Mouse (Mus musculus) frontal cortex, postnatal 36 days (tissue): ENCODE results near the gene Cdh26.

Experiments used
- DNase-seq, 2 experiments: peaks; one replicate each; pipeline ENCODE4 v3.0.0; 2022; ENCODE audit warnings: low spot score in 2 of 2

The Cdh26 gene

DNA sequence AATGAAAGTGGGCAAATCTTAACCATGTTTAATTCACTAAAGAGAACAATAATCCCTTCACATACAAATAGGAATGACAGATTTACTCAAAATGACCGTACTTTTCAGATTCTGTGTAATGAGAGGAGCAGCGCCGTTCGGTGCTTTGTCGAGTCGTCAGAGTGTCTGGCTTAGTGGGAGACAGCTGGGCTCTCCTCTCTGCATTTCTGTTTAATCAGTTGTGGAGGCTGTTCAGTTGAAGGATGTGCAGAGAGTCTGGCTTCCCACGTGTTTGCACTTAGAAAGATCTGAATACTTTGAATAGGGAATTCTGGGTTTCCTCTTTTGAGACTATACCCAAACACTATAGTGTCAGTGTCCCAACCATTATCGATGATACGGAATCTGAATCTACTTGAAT, 7.0 kb downstream of the Cdh26 start:
- DNase-seq: peak in 1 of 2 experiments; percentile 24

DNA sequence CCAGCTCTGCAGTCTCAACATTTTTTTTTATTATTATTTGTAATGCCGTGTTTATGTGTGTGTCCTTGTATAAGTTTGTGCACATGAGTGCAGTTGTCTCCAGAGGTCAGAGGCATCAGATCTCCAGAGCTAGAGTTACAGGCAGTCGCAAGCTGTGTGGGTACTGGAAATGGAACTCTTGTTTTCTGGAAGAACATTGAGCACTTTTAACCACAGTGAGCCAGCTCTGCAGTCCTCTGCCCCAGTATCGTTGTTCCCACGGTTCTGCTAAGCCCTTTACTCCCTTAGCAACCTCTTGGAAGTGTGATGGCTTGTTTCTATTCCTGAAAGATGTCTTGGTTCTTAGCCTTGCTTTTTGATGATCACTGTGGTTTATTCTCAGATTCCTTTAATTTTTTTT, 19.1 kb downstream of the Cdh26 start:
- DNase-seq: no peak

DNA sequence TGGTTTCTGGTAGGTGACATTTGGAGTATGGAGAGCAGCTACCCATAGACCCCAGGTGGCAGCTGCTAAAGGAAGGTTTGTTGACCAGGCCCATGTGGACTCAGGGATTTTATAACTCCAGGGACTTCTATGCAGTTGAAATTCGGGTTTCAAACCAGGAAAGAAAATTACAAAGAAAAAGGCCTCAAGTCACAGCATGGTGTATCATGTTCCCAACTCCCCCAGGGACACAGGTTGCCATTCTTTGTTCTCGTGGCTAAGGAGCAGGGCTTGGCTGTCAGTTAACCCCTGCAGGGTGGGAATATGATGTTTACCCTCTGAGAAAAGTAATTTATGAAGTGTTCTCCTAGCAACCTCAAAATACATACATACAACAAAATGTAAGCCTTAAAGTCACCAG, 19.9 kb downstream of the Cdh26 start:
- DNase-seq: no peak

DNA sequence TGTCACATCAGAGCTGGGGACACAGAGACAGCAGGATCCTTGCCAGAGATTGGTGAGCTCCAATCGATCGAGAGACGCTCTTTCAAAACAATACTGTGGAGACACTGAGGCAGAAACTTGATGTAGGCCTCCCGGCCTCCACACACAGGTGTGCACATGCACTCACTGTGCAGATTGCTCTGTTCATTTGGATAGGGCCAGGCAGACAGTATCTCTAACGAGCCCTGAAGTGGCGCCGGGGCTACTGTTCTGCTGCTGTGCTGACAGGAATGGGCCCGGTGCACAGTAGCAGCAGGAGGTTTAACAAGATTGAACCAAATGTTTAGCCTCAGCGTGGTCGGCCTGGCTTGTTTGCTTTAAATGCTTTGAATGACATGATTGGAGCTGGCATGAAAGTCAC, 20.6 kb downstream of the Cdh26 start:
- no peak for DNase-seq

DNA sequence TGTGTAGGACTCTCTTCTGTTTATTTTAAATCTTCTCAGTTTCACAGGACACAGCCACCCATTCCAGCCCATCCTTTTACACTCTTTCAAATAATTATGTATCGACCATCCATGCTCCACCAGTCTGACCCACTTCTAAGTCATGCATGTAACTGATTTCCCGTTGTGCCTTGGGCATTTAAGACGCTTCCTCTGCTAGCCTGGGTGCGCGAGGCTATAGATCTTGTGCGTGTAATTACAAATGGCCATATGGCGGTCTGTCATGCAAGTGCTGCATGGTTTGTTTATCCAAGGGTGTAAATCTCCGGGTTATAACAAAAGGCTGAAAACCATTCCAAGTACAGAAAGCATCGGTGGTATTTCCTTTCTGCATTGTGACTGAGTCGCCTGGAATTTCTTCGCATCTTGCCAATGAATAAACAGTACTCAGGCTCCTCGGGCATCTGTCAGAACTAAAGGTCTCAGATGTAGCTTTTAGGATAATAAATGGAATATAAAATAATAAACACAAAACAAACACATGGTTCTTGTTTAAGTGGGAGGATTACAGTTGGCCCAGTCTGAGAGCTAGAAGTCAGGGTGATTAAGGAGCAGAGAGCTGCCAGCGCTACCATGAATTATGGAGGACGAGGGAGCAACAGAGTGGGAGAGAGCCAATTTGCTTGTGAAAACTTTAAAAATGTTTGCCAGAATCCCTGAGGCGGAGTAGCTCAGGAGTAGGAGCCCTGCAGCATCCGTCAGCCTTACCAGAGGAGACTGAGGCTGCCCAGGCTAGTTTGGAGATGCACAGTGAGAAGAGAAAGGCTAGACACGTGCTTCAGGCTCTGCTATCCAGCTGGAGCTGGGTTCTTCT, 24.6 kb downstream of the Cdh26 start:
- DNase-seq: no peak

DNA sequence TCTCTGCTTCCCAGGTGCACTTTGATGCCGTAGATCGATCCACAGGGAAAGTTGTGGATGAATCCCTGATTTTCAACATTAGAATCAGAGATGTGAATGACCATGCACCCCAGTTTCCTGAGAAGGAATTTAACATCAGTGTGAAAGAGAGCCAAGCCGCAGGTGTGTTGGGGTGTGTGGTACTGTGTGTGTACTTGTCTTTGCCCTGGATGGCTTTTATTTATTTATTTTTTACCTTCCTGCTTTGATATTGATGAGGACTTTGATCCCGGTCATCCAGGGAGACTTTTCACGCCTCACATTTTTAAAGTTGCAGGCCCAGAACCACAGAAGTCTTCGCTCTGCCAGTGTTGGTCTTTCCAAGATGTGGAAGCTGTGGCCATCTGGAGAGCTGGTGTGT, 27.1 kb downstream of the Cdh26 start:
- no peak for DNase-seq

DNA sequence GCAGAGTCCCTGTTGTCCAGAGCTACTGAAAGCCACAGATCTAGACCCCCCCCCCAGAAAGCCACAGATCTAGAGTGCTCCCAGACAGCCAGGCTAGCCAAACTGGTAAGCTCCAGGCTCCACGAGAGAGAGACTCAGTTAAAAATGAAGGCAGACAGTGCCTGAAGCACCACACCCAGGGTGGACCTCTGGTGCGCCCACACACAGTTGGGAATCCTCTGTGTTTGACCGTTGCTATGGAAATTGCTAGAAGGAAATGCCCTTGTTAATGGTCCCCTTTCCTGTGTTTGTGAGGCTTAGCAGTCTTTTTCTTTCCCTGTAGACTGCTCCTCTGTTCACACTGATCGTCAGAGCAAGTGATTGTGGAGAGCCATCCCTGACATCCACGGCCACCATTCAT, 30.0 kb downstream of the Cdh26 start:
- DNase-seq: no peak

DNA sequence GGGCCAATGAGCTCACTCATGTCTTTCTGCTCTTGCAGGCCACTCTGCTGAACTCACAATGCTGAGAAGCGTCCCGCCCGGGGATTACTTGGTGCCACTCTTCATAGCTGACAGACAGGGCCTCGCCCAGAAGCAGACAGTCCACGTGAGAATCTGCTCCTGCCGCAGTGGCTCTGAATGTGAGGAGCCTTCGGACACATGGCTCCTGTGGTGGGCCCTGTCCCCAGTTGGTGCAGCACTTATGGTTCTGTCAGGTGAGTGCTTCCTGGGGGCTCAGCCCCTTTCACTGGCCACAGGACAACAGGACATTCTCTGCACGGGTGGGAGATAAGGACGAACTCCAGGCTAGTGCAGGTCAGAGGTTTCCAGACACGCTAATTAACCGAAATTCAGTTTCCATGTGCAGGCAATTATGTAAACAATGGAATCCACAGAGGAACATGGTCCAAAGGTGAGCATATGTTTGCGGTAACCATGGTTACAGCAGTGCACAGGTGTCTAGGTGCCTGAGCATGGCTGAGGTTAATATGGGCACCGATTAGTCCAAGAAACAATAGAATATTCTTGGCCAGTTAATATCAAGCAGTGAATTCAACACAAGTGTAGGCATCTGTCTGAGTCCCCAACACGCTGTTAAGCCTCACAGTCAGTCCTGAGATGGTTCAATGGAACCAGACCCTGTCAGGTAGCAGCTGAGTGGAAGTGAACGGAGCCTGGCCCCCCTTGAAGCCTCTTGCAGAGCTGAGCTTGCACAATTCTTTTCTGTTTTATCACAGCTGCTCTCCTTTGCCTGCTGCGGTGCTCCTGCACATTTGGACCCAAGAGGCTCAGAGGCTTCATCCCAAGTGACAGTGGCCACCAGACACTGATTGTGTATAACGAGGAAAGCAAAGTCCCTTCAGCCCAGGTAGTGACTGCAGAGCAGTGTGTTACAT, 41.5 kb downstream of the Cdh26 start:
- DNase-seq: no peak

DNA sequence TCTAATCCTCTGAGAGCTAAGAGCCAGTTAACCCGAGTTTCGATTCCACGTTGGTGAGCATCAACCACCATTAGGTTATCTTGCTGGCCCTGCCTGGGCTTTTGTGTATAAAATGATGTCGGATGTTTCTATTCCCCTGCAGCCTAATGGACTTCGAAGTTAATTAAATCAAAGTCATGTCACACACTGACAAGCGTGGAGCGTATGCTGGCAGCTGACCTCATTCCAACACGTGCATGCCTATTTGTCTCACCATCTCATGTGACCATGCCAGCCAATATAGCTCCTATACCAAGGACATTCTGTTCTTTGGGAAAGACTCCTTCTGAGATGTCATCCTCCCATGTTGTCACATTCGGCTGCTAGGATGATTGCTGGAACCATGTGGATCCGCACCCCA, 43.6 kb downstream of the Cdh26 start:
- DNase-seq: no peak

DNA sequence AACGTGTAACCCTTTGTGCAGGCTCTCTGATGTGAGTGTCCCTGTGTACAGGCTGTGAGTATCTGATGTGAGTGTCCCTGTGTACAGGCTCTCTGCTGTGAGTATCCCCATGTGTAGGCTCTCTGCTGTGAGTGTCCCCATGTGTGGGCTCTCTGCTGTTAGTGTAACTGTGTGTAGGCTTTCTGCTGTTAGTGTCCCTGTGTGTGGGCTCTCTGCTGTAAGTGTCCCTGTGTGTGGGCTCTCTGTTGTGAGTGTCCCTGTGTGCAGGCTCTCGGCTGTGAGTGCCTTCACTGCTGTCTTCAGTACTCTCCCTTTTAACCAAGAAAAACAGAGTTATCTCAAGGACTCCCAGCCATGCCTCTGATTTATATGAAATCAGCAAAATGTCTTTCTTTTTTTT, 46.9 kb downstream of the Cdh26 start:
- peak in 1 of 2 experiments; percentile 36 for DNase-seq

DNA sequence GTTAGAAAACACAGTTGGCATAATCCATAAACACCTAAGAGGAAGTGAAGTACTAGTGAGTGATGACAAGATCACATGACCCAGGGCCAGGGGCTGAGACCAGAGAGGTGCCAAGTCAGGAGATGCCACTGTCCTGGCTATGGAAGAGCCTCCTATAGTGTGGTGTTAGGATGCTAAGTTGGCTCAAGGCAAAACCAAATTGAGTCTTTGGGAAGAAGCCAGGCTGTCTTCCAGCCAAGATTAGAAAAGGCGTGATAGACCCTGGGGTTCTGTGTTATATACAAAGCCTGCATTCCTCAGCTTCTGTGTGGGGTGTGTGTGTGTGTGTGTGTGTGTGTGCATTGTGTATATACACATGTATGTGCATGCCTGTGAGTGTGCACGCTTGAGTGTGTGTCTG, 48.7 kb downstream of the Cdh26 start:
- DNase-seq: no peak

DNA sequence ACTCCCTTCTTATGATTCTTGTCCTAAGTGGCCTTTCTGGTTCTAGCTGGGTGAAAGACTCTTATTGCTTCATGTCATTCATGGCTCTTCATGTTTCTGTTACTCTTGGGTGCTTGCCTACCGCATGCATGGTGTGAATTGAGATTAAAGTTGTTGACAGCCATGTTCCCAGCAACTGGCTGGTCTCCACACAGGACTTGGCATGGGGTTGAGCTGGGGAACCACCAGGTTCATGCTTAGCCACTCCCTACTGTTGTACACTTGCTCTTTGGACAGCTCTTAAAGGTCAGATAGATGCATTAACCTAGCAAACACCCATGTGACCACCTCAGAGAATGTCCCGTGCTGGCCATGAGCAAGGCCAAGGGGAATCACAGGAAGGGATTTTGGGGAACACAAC, 50.6 kb downstream of the Cdh26 start:
- DNase-seq: no peak

DNA sequence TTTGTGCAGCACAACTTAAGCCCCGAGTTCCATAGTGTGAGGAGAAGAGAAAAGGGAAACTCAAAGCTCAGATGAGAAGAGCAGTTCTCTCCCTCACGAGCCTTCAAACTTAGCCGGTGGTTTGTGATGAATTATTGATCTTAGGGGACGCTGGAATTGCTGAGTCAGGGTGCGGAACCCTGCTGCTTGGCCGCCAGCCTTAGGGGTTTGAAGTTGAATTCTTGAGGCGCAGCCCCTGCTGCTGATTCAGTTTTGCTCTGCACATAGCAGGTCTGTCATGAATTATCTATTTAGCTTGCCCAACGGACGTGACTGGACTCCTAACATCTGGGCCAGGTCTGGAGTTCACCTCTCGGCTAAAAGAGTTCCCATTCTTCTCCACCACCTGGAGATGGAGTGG, 53.1 kb downstream of the Cdh26 start:
- no peak for DNase-seq

DNA sequence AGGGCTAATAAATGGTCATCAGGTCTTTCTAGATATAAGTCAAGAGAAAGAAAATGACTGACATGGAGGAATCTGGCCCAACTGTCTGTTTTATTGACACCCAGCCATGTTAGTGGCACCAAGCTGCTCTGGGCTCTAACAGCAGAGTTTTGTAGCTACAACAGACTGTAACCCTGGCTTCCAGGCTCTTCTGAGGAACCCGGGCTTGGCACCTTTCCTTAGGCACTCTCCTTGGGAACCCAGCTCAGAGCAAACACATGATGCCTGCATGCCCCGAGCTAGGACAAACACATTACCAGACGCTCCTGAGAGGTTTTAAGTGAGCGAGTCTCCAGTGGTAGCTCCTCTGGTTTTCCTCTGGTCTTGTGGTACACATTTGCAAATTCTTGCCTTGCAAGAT, 57.9 kb downstream of the Cdh26 start:
- no peak for DNase-seq

DNA sequence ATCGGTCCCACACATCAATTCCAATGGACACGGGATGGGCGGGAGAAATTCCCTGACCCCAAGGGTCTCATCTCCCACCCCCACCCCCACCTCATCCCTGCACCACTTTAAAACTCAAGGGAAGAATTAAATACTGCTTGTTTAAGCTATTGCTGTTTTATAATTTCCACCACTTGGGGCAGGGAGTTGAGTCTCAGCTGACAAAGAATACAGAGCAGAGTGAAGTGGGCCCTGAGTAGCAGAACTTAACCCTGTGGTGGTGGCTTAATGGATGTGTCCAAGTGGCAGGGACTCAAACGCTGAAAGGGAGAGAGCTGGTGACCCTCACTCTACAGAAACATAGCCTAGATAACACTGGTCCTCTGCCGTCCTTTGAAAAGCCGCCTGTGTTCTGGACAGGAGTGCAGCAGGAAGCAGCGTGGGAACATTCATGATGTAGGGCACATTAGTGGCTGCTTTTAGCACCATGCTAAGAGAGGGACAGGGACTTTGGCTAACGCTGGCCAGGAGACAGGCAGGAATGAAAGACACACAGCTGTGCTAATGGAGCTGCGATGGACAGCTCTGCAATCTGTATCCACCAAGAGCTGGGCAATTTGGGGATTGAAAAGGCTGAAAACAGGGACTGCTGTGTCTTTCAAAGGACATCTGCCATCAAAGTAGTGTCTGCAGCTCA, 60.1 kb downstream of the Cdh26 start:
- DNase-seq: no peak

DNA sequence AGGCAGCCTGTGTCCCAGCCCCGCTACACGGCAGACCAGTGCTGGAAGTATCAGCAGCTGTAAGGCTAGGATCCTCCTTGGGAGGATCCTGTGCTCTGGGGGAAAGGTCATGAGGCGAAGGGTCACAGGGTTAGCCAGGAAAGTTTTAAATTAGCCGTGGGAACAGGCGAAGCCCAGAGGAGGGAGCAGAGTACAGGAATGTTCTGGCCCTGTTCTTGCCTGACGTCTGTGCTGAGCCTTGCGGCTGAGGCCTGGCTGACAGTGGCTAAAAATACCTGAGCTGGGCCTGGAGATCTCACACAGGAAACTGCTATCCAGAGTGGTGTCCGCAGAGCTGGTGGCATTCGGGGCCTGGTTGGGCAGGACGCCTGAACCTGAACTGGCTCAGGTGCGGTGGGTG, 63.7 kb downstream of the Cdh26 start:
- DNase-seq: no peak

DNA sequence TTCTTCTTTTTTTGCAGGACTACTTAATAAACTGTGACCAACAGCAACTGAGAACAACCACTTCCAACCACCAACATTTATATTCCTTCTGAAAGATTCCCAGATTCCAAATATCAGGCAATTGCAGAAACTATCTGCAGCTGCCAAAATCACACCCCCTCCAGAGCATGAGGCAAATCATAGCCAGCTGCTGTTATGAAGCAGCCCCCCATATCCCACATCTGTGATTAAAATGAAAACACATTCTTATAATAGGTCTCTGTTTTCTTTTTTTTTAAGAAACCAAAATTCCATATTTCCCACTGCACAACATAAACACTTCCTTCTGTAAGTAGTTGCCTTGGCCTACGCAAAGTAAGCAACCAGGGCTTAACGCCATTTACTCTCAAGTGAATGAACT, 65.5 kb downstream of the Cdh26 start:
- no peak for DNase-seq

DNA sequence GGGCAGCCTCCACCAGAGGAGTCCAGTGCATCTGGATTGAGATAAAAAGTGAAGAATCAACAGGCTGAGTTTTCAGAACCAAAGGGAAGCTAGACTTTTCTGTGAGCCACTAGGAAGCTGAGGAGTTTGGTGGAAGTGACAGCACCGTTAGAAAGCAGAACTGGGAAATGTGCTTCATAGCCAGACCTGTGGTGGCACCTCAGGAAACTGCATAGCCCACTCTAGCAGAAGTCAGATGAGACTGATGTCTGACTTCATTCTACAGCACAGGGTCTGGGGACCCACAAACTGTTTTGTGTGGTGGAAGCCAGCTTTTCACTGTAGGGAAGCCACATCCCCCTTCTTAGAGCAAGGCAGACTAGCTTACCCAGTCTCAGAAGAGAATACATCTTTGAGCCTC, 67.6 kb downstream of the Cdh26 start:
- DNase-seq: no peak

DNA sequence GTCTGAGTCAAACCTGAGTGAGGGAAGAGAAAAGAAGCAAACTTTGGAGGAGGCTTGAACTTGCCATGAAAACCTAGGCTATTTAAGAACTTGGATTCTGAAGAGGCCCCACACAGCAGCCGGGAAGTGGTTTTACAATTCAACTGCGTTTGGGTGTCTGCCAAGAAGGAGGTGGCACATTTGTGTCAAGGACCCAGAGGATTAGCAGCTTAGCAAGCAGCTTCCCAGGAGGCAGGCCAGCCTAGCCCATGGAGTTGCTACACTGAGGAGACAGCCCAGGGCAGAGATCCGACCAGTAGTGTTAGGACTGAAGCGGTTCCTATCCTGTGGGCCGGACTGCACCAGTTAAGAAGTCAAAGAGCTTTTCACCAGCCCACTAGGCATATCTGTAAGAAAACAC, 68.1 kb downstream of the Cdh26 start:
- peak in 1 of 2 experiments; percentile 45 for DNase-seq

DNA sequence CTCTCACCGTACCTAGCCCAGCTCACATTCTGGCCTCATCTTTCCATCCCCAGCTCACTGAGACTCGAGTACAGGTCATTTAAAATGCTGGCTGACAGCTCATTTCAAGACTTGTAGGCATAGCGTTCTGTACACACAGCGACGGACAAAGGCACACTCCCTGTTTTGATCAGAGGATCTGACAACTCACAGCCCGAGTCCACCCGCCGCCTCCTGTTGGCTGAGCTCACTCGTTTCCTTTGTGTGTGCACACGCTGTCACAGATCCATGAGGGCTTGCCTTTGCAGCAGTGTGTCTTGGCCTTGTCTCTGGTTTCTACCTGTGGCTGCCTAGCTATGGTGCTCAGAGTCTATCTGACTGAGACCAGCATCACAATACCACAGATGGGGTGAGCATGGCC, 72.1 kb downstream of the Cdh26 start:
- DNase-seq: no peak

DNA sequence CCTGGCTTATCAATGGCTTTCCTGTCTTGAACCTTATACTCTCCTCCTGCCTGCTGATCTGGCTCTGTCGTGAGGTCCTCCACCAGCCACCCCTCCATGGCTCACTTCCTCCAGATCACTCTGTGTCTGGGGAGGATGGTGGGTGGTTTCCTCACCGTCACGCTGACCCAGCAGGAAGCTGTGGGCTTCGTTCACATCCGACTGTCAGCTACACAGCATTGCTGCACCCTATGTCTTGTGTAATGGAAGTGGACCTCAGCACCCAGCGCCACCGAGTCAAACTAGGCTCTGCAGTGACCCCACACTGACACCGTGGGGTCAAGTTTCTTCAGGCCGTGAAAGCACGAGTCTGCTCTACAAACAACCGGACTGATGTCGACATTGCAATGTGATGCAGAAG, 75.7 kb downstream of the Cdh26 start:
- DNase-seq: no peak

DNA sequence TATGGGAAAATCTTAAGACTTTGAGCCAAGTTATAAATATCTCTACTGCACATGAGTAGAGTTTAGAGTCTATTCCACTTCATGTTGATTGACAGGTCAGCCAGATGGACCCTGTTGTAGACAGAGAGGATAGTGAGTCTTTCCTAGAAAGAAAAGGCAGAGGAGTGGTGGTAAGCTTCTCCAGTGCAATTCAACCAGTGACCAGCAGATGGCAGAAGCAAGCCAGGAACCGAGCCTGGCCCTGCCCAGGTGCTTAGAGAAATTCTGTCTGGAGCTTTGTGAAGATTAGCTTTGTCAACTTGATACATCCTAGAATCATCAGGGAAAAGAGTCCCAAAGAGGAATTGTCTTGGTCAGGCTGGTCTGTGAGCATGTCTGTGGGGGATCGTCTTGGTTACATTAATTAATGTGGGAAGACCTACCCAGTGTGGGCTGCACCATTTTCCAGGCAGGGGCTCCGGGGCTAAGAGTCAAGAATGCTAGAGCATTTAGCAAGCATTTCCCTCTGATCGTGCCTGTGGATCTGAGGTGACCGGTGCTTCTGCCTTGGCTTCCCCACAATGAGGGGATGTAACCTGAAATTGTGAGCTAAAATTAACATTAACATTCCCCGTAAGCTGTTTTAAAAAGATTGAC, 77.2 kb downstream of the Cdh26 start:
- DNase-seq: peak; percentile 82 to 87
